Mouse (Mus musculus) testis, adult 2 months (tissue): ENCODE results near the gene Smim6. TPM values are rescaled to one million over a fixed set of nuclear protein-coding genes. Genes with fewer than 3 reads are reported as not detected.

ENCODE experiments used
- H3K27ac ChIP-seq: fragments of 200-500 bp; 2 replicates; pipeline ENCODE4 v1.5.1; 2012; ENCODE audit warnings: low read depth, low read length; ENCODE audit not compliant: control insufficient read depth, insufficient read depth
- H3K27me3 ChIP-seq: fragments of 200-500 bp; 2 replicates; pipeline ENCODE4 v1.6.1; 2012; ENCODE audit warnings: mild to moderate bottlenecking, low read length, moderate library complexity; ENCODE audit not compliant: control insufficient read depth, insufficient read depth
- H3K36me3 ChIP-seq: fragments of 200-500 bp; 2 replicates; pipeline ENCODE4 v1.6.1; 2012; ENCODE audit warnings: mild to moderate bottlenecking, low read length; ENCODE audit not compliant: control insufficient read depth, insufficient read depth
- H3K4me1 ChIP-seq: fragments of 200-500 bp; 2 replicates; pipeline ENCODE4 v1.6.1; 2012; ENCODE audit warnings: low read length; ENCODE audit not compliant: control insufficient read depth, insufficient read depth
- H3K4me3 ChIP-seq: fragments of 200-500 bp; 2 replicates; pipeline ENCODE4 v1.5.1; 2012; ENCODE audit warnings: low read depth, mild to moderate bottlenecking, low read length, moderate library complexity, mixed read lengths; ENCODE audit not compliant: control insufficient read depth
- CTCF ChIP-seq: fragments of 200-500 bp; IDR thresholded peaks from 2 replicates; pipeline ENCODE4 v1.5.1; 2012; ENCODE audit warnings: low read depth, mild to moderate bottlenecking, inconsistent platforms, low read length, moderate library complexity; ENCODE audit not compliant: control insufficient read depth, insufficient read depth, insufficient replicate concordance
- POLR2A ChIP-seq: fragments of 200-500 bp; IDR thresholded peaks from 2 replicates; pipeline ENCODE4 v1.6.1; 2012; ENCODE audit warnings: low read depth, mild to moderate bottlenecking, inconsistent platforms, low read length, moderate library complexity; ENCODE audit not compliant: control insufficient read depth
- polyA plus RNA-seq: library from polyadenylated mRNA; depleted of rRNA; stranded (reverse); fragments of >200 nt; gene quantifications from 2 replicates; pipeline ENCODE4 v1.2.3, GENCODE M21; 2012; rRNA removed

Gene Smim6
- 17.6 and 20.7 TPM in 2 replicates for polyA plus RNA-seq

DNA sequence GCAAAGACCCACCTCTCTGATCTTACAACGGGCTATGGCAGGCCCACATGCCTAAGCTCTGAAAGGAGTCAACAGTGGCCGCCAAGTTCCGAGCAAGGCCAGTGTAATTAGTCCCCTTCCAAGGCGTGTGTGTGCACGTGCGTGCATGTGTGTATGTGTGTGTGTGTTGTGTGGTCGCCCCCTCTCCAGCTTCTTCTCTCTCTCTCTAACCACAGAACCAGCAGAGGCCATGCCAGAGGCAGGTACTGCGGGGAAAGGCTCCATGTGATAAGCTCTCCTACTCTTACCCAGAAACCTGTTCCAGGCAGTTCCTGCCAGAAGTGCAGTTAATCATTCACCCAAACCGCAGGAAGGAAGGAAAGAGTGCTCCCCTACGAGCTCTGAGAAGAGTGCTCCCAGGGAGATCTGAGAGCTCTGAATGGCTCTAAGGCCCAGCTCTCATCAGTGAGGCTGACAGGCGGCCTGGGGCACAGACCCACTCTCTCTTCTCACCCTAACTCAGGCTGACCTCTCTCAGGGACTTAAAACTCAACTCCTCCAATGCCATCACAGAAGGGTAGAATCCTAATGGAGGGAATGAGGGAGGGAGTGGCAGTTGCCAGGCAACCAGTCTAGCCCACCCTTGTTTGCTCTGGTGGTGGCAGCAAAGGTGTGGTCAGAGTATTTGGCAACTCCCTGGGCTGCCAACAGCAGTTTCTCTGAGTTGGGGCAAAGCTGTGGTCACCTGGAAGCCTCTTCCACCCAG, at the start of gene Smim6:
Gene Smim6, plus strand, starts transcription at position 386 of the 745 bp plus-strand sequence.
- Histone ChIP-seq H3K4me1 (peaks cover 4% of the 10 kb centered on the region), H3K27ac (peak within 1 kb of the TSS; percentile 63), H3K27me3 (no peaks in the 10 kb centered on the region), H3K36me3 (peaks cover 2% of the 10 kb centered on the region), H3K4me3 (peak within 1 kb of the TSS; percentile 89)
- TF ChIP-seq CTCF (no peak), POLR2A (peak; percentile 70)

DNA sequence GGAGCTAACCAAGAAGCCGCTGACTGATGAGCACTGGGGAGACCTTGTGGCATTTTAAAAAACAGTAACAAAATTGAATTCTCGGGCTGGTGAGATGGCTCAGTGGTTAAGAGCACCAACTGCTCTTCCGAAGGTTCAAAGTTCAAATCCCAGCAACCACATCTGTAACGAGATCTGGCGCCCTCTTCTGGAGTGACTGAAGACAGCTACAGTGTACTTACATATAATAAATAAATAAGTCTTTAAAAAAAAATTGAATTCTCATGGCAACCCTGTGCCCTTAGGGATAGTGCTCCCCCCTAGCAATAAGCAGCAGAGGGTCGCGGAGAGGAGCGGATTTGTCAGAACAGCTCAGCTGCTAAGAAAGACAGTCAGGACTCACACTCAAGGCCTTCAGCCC, 47.9 kb upstream of the Smim6 start:
- H3K4me3 ChIP-seq = no peak overlapping the region
- TF ChIP-seq POLR2A (no peak), CTCF (no peak)
- peaks cover 12% of the 10 kb centered on the region for H3K4me1 ChIP-seq
- H3K36me3 ChIP-seq = no peaks in the 10 kb centered on the region
- no peak overlapping the region for H3K27ac ChIP-seq
- H3K27me3 ChIP-seq = no peaks in the 10 kb centered on the region

DNA sequence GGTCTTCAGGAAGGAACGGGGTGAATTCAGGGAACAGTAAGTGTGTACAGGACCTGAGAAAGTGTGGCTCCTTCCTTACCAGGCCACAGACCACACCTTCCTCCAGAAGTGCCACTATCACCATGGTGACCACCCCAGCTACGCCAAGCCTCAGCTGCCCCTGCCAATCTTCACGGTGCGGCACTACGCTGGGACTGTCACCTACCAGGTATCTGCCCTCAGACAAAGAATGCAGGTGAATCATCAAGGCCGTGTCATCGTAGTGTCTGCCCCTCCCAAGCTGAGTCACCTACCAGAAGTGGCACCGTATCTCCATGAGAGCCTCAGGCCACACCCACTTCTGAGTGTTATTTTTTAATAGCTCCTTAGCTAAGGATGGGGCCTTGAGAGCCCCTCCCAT, 42.4 kb upstream of the Smim6 start:
- Histone ChIP-seq H3K4me1 (no peaks in the 10 kb centered on the region), H3K27me3 (no peaks in the 10 kb centered on the region), H3K36me3 (no peaks in the 10 kb centered on the region), H3K4me3 (no peak overlapping the region), H3K27ac (no peak overlapping the region)
- TF ChIP-seq POLR2A = no peak
- no peak for TF ChIP-seq CTCF

DNA sequence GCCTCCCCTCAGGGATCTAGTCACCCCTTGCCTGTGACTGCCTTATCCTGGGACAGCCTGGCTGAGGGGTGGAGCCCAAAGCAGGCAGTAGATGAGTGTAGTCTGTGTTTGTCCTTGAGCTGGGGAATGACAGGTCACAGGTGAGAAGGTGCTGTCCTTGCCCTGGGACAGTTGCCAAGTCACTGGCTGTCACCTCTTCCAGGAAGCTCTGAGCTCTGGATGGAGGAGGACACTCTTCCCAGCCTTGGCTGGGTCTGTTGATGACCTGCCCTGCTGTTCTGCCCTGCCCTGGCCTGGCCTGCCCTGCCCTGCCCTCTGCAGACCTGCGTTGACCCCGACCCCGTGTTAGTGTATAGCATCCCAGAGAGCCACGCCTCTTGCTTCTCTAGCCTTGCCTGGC, 39.4 kb upstream of the Smim6 start:
- Histone ChIP-seq H3K4me1 (no peaks in the 10 kb centered on the region), H3K27me3 (no peaks in the 10 kb centered on the region), H3K36me3 (no peaks in the 10 kb centered on the region), H3K4me3 (no peak overlapping the region), H3K27ac (no peak overlapping the region)
- TF ChIP-seq POLR2A (no peak), CTCF (no peak)

DNA sequence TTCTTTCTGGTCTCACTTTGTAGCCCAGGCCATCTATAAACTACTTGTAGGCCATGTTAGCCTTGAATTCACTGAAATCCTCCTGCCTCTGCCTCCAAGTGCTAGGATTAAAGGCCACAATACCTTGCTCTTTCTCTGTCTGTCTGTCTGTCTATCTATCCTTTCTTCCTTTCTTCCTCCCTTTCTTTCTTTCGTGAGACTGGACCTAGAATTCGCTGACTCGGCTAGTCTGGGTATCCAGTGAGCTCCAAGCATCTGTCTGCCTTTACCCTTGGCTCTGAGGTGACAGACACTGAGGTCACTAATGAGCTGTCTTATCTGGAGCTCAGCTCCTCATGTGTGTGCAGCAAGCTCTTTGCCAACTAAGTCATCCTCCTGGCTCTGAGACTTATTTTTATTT, 35.9 kb upstream of the Smim6 start:
- Histone ChIP-seq H3K36me3 (no peaks in the 10 kb centered on the region), H3K27ac (no peak overlapping the region), H3K4me1 (no peaks in the 10 kb centered on the region), H3K4me3 (no peak overlapping the region), H3K27me3 (no peaks in the 10 kb centered on the region)
- no peak for TF ChIP-seq POLR2A
- no peak for TF ChIP-seq CTCF

DNA sequence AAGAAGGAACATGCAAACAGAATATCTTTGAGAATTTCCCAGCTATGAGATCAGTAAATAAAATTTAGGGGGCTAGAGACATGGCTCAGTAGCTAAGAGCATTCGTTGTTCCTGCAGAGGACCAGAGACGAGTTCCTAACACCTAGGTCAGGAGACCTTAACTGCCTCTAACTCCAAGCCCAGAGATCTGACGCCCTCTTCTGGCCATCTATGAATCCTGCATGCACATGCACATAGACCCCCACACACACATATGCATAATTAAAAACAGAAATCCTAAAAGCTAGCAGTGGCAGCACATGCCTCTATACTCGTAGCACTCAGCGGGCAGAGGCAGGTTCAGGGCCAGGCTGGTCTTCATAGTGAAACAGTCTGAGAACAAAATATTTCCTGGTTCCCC, 35.4 kb upstream of the Smim6 start:
- Histone ChIP-seq H3K4me1 (no peaks in the 10 kb centered on the region), H3K27ac (no peak overlapping the region), H3K4me3 (no peak overlapping the region), H3K27me3 (no peaks in the 10 kb centered on the region), H3K36me3 (no peaks in the 10 kb centered on the region)
- TF ChIP-seq POLR2A (no peak), CTCF (peak; percentile 32; the same call in 1 of the 2 replicates)

DNA sequence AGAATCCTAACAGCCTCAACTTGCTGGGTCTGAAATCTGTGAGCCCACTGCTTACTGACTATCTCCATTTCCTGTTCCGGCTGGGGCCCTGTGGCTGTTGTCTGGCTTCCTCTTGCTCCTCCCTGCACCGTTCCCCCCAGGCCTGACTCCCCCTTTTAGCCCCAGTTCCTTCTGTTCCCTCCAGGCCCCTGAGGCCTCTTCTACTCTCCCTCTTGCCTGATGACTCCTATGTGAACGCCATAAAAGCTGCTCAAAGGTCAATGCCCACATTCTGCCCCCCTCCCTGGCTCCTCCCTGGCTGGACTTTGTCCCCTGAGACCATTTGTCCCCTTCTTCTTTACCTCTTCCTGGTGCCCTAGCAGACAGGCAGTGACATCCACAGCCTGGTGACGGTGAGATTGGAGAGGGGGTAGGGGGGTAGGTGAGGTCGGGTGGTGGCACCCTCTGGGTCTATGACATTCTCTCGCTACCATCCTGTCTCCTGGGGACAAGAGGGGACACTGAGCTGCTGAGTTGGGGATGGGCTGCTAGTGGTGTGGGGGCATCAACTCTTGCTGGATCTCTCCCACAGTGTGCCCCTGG, 34.6 kb upstream of the Smim6 start:
- TF ChIP-seq CTCF = no peak
- no peak for TF ChIP-seq POLR2A
- H3K27me3 ChIP-seq = no peaks in the 10 kb centered on the region
- no peaks in the 10 kb centered on the region for H3K36me3 ChIP-seq
- H3K4me3 ChIP-seq = no peak overlapping the region
- no peak overlapping the region for H3K27ac ChIP-seq
- no peaks in the 10 kb centered on the region for H3K4me1 ChIP-seq
